Mouse (Mus musculus): ENCODE results near the gene Trim66.

- TF ChIP-seq POLR2A (IDR thresholded peaks at IDR 0.05; ENCODE audit: borderline replicate concordance, control insufficient read depth, low read depth, low read length) (no peak), CTCF (IDR thresholded peaks at IDR 0.05; ENCODE audit: control insufficient read depth, insufficient read depth, low read length) (no peak)
These were observed at the start of gene Trim66 for GRCm38 (mm10) chr7:109508034-109508433.

Measured in bone marrow, adult 2 months (tissue).